Mouse (Mus musculus): ENCODE measurements around the gene Gm5751.

GRCm38 (mm10) chrX:8901906-8902472 is 27.9 kb downstream of the Gm5751 start:
- TF ChIP-seq CHD2 (IDR thresholded peaks at IDR 0.05; ENCODE audit: low read depth, low read length) (no peak), HCFC1 (IDR thresholded peaks at IDR 0.05; ENCODE audit: borderline replicate concordance, insufficient read depth, low read length) (no peak), ZC3H11A (IDR thresholded peaks at IDR 0.05; ENCODE audit: borderline replicate concordance, low read depth, low read length) (no peak), ZNF384 (IDR thresholded peaks at IDR 0.05; ENCODE audit: low read depth, low read length) (no peak)

Measured in ES-E14 (cell line).